Mouse (Mus musculus) megakaryocyte, embryonic 14.5 days (primary cell): Measurements from ENCODE around the gene Crxos. TPM values are rescaled to one million over a fixed set of nuclear protein-coding genes. Genes with fewer than 3 reads are reported as not detected.

Experiments used
- H3K27me3 ChIP-seq: replicated peaks from 2 replicates; pipeline ENCODE3; 2012; ENCODE audit warnings: inconsistent platforms
- H3K36me3 ChIP-seq: replicated peaks from 2 replicates; pipeline ENCODE3; 2012; ENCODE audit warnings: low read length, inconsistent platforms, mixed read lengths
- H3K4me1 ChIP-seq: 2 replicates; pipeline ENCODE4 v1.6.1; 2012; ENCODE audit warnings: inconsistent platforms
- H3K4me3 ChIP-seq: replicated peaks from 2 replicates; pipeline ENCODE3; 2012; ENCODE audit warnings: moderate library complexity, mild to moderate bottlenecking, inconsistent platforms
- H3K9me3 ChIP-seq: 2 replicates; pipeline ENCODE4 v1.6.1; 2012; ENCODE audit warnings: inconsistent platforms
- FLI1 ChIP-seq: IDR thresholded peaks from 2 replicates; pipeline ENCODE4 v1.6.1; 2012; ENCODE audit warnings: low read length, inconsistent platforms, mixed read lengths
- GATA1 ChIP-seq: IDR thresholded peaks from 3 replicates; pipeline ENCODE4 v1.6.1; 2012; ENCODE audit warnings: mixed read lengths, low read length, inconsistent platforms, borderline replicate concordance
- polyA plus RNA-seq: library from polyadenylated mRNA; stranded (reverse); fragments of >175 nt; gene quantifications from 2 replicates; pipeline ENCODE4 v1.2.3, GENCODE M21; 2012; ENCODE audit warnings: low replicate concordance; ENCODE audit not compliant: insufficient read depth

Crxos gene
- polyA plus RNA-seq, 1 experiment, result not detected

- Histone ChIP-seq H3K9me3 (peaks cover 31% of the 10 kb centered on the region), H3K4me1 (peaks cover 77% of the 10 kb centered on the region), H3K4me3 (no peak overlapping the region), H3K36me3 (peaks cover 12% of the 10 kb centered on the region), H3K27me3 (peaks cover 53% of the 10 kb centered on the region)
- TF ChIP-seq FLI1 (no peak), GATA1 (no peak)
Measured at GRCm38 (mm10) chr7:15952416-15952815, 70.0 kb downstream of the Crxos start.

Other genes with a start within 250 kb of the Crxos start
- not detected in 2 replicates for gene Obox3, start 242.7 kb upstream of the Crxos start, polyA plus RNA-seq
- gene Obox5, start 132.5 kb upstream of the Crxos start, polyA plus RNA-seq, result not detected in 2 replicates
- gene Obox6, start 42.9 kb upstream of the Crxos start, polyA plus RNA-seq, result not detected in 2 replicates
- gene Crx, start 2.6 kb upstream of the Crxos start, polyA plus RNA-seq, result 0.12 TPM in 1 of 2 replicates, not detected in the other
- 1,012 and 1,066 TPM in 2 replicates for gene Selenow, start 39.8 kb downstream of the Crxos start, polyA plus RNA-seq
- gene Nop53, start 63.5 kb downstream of the Crxos start, polyA plus RNA-seq, result 159 and 504 TPM in 2 replicates
- gene Ehd2, start 85.0 kb downstream of the Crxos start, polyA plus RNA-seq, result 0.84 and 0.93 TPM in 2 replicates
- gene Bicra, start 165.3 kb downstream of the Crxos start, polyA plus RNA-seq, result 30.6 and 132 TPM in 2 replicates
- 0.15 TPM in 1 of 2 replicates, not detected in the other for gene Zfp541, start 179.2 kb downstream of the Crxos start, polyA plus RNA-seq
- gene Napa, start 215.8 kb downstream of the Crxos start, polyA plus RNA-seq, result 161 and 318 TPM in 2 replicates
- gene Kptn, start 237.3 kb downstream of the Crxos start, polyA plus RNA-seq, result 5.7 and 14.1 TPM in 2 replicates
- gene Slc8a2, start 247.2 kb downstream of the Crxos start, polyA plus RNA-seq, result not detected in 2 replicates